Mouse (Mus musculus) bone marrow macrophage, adult 2 months (primary cell): ENCODE measurements at regions not wholly inside any gene's neighbourhood (a gene's known extent, or its start where the extent isn't known, plus 50 kb on each side); places are given as distances from the start of the nearest gene placed in this dataset.

Experiments used
- CTCF ChIP-seq: IDR thresholded peaks from 2 replicates; pipeline ENCODE4 v1.5.1; 2012; ENCODE audit warnings: low read depth, mild to moderate bottlenecking, low read length, moderate library complexity
- POLR2A ChIP-seq: IDR thresholded peaks from 2 replicates; pipeline ENCODE4 v1.6.1; 2012; ENCODE audit warnings: mild to moderate bottlenecking, low read depth, low read length, borderline replicate concordance

GRCm38 (mm10) chr13:105537981-105538680 is 94.7 kb downstream of the Htr1a start:
- TF ChIP-seq POLR2A = no peak
- TF ChIP-seq CTCF = no peak
